Mouse (Mus musculus): ENCODE results near the gene Adgrv1. TPM values are rescaled to one million over a fixed set of nuclear protein-coding genes. Genes with fewer than 3 reads are reported as not detected.

The Adgrv1 gene
- polyA plus RNA-seq, 1 experiment from 2014 or later: 1.1 TPM

- ATAC-seq (replicated peaks; ENCODE audit: insufficient number of reproducible peaks, low FRiP score, low TSS enrichment): no peak
- 78% methylated on average over 2 of the region's 2 CpGs for WGBS (ENCODE audit: insufficient replicate concordance)
- Histone ChIP-seq H3K4me1 (ENCODE audit: control insufficient read depth, insufficient read depth, low read length) (no peaks in the 10 kb centered on the region), H3K9ac (ENCODE audit: low read depth, low read length) (no peak overlapping the region), H3K27me3 (ENCODE audit: control insufficient read depth, insufficient read depth, low read length) (no peaks in the 10 kb centered on the region), H3K9me3 (replicated peaks; ENCODE audit: control insufficient read depth, low read length) (no peaks in the 10 kb centered on the region), H3K4me3 (ENCODE audit: low read depth, low read length) (no peak overlapping the region), H3K4me2 (no peak overlapping the region), H3K27ac (ENCODE audit: low read depth, low read length) (no peak overlapping the region), H3K36me3 (ENCODE audit: control insufficient read depth, insufficient read depth, low read length) (no peaks in the 10 kb centered on the region)
Measured at GRCm38 (mm10) chr13:81325606-81326215, 307.2 kb downstream of the Adgrv1 start.

GRCm38 (mm10) chr13:81323546-81324316, 309.2 kb downstream of the Adgrv1 start:
- H3K9ac ChIP-seq (ENCODE audit: low read depth, low read length): no peak overlapping the region
- no peaks in the 10 kb centered on the region for H3K4me1 ChIP-seq (ENCODE audit: control insufficient read depth, insufficient read depth, low read length)
- no peaks in the 10 kb centered on the region for H3K9me3 ChIP-seq (replicated peaks; ENCODE audit: control insufficient read depth, low read length)
- no peak for ATAC-seq (replicated peaks; ENCODE audit: insufficient number of reproducible peaks, low FRiP score, low TSS enrichment)
- 75% methylated on average over 3 of the region's 3 CpGs for WGBS (ENCODE audit: insufficient replicate concordance)
- H3K27me3 ChIP-seq (ENCODE audit: control insufficient read depth, insufficient read depth, low read length): no peaks in the 10 kb centered on the region
- H3K36me3 ChIP-seq (ENCODE audit: control insufficient read depth, insufficient read depth, low read length): no peaks in the 10 kb centered on the region
- no peak overlapping the region for H3K4me2 ChIP-seq
- H3K27ac ChIP-seq (ENCODE audit: low read depth, low read length): no peak overlapping the region
- H3K4me3 ChIP-seq (ENCODE audit: low read depth, low read length): no peak overlapping the region

DNA sequence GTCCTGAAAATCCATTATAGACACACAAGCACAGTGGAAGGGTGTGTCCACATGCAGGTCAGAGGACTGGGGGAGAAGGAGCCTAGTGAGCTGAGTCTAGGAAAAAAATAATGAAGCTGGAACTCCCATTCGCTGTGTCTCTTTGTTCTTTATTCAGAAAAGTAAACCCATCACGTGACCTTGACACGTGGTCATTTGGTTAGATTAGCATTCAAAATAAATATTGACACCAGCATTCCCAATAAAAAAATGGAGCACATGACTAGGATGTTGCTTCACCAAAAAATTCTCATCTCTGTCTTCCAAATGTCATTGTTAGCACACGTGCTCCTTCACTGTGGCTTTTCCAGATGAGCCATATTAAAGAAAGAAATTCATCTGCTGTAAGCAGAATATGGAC, 316.4 kb downstream of the Adgrv1 start:
- Histone ChIP-seq H3K4me1 (ENCODE audit: control insufficient read depth, insufficient read depth, low read length) (no peaks in the 10 kb centered on the region), H3K9ac (ENCODE audit: low read depth, low read length) (no peak overlapping the region), H3K4me3 (ENCODE audit: low read depth, low read length) (no peak overlapping the region), H3K27ac (ENCODE audit: low read depth, low read length) (no peak overlapping the region), H3K4me2 (no peak overlapping the region), H3K9me3 (replicated peaks; ENCODE audit: control insufficient read depth, low read length) (no peaks in the 10 kb centered on the region), H3K27me3 (ENCODE audit: control insufficient read depth, insufficient read depth, low read length) (no peaks in the 10 kb centered on the region), H3K36me3 (ENCODE audit: control insufficient read depth, insufficient read depth, low read length) (no peaks in the 10 kb centered on the region)
- WGBS (ENCODE audit: insufficient replicate concordance): 78% methylated on average over 4 of the region's 4 CpGs
- ATAC-seq (replicated peaks; ENCODE audit: insufficient number of reproducible peaks, low FRiP score, low TSS enrichment): no peak

DNA sequence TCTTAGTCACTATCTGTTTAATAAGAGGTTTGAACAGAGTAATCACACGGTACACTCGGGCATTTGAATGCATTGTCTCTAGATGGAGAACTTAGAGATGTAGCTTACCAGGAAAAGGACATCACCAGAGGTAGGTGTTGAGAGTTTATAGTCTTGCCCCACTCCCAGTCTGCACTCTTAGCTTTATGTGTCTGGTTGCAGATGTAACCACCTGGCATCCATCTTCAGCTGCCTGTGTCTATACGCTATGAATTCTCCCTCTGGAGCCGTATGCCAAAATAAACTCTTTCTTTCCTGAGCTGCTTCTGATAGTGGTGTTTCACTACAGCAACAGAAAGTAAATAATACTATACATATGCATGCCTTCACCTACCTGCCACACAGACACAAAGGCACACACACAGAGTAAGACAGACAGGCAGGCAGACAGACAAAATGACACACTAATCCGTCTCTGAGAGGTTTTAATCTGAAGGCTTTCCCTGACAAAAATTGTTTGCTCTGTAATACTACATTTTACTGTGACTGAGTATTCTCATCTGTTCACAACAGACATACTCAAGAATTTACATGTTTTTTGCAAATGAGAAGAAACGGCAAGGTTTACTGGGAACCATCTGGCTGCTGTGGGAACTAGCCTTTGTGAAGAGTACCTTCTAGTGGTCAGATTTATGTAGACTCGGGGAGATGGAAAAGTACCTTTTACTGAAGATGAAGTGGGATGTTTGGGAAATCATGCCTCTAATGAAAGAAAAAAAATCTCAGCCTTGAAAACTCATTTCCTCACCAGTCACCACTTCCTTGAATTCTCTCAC, 318.4 kb downstream of the Adgrv1 start:
- Histone ChIP-seq H3K4me3 (ENCODE audit: low read depth, low read length) (no peak overlapping the region), H3K9me3 (replicated peaks; ENCODE audit: control insufficient read depth, low read length) (no peaks in the 10 kb centered on the region), H3K27ac (ENCODE audit: low read depth, low read length) (no peak overlapping the region), H3K4me1 (ENCODE audit: control insufficient read depth, insufficient read depth, low read length) (no peaks in the 10 kb centered on the region), H3K9ac (ENCODE audit: low read depth, low read length) (no peak overlapping the region), H3K36me3 (ENCODE audit: control insufficient read depth, insufficient read depth, low read length) (no peaks in the 10 kb centered on the region), H3K4me2 (no peak overlapping the region), H3K27me3 (ENCODE audit: control insufficient read depth, insufficient read depth, low read length) (no peaks in the 10 kb centered on the region)
- WGBS (ENCODE audit: insufficient replicate concordance): 55% methylated on average over 7 of the region's 7 CpGs
- ATAC-seq (replicated peaks; ENCODE audit: insufficient number of reproducible peaks, low FRiP score, low TSS enrichment): peak; percentile 35; the same call in 1 of the 2 replicates

DNA sequence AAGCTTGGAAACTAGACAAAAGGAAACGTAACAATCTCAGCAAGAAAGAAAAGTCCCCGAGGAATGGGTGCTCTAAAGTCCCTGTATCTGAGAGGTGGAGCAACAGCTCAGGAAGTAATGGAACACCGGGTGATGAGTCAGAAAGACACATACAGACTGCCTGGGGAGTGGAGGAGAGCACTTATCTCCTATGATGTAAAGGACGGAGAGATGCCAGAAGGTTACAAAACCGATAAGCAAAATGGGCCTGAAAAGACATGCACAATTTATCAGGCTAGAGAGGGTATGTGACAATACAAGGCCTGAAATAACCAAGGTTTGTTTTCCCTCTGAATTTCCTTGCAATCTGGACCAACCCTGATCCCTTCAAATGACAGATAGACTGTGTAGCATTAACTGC, 320.8 kb downstream of the Adgrv1 start:
- Histone ChIP-seq H3K4me2 (no peak overlapping the region), H3K27ac (ENCODE audit: low read depth, low read length) (no peak overlapping the region), H3K4me1 (ENCODE audit: control insufficient read depth, insufficient read depth, low read length) (no peaks in the 10 kb centered on the region), H3K27me3 (ENCODE audit: control insufficient read depth, insufficient read depth, low read length) (no peaks in the 10 kb centered on the region), H3K9ac (ENCODE audit: low read depth, low read length) (no peak overlapping the region), H3K36me3 (ENCODE audit: control insufficient read depth, insufficient read depth, low read length) (no peaks in the 10 kb centered on the region), H3K4me3 (ENCODE audit: low read depth, low read length) (no peak overlapping the region), H3K9me3 (replicated peaks; ENCODE audit: control insufficient read depth, low read length) (no peaks in the 10 kb centered on the region)
- 29% methylated on average over 5 of the region's 5 CpGs for WGBS (ENCODE audit: insufficient replicate concordance)
- ATAC-seq (replicated peaks; ENCODE audit: insufficient number of reproducible peaks, low FRiP score, low TSS enrichment): no peak

DNA sequence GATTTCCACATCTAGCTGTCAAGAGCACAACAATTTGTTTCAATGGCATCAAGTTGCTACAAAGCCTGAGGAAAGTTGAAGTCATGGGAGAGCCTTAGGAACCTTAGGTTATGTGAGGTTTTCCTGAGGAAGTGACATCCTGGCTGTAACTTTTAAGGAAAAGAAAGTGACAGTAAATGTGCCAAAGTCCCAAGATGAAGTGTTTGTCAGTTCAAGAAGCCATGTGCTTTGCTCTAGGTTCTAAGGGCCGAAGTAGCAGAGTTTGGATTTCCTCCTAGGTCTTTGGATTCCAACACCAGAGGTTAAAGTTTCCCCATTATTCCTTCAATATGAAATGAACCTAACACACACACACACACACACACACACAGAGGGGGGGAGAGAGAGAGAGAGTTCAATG, 332.1 kb downstream of the Adgrv1 start:
- no peaks in the 10 kb centered on the region for H3K27me3 ChIP-seq (ENCODE audit: control insufficient read depth, insufficient read depth, low read length)
- WGBS (ENCODE audit: insufficient replicate concordance): 74% methylated on average over 1 of the region's 1 CpGs
- H3K4me1 ChIP-seq (ENCODE audit: control insufficient read depth, insufficient read depth, low read length): no peaks in the 10 kb centered on the region
- H3K9me3 ChIP-seq (replicated peaks; ENCODE audit: control insufficient read depth, low read length): no peaks in the 10 kb centered on the region
- H3K4me3 ChIP-seq (ENCODE audit: low read depth, low read length): no peak overlapping the region
- no peak overlapping the region for H3K9ac ChIP-seq (ENCODE audit: low read depth, low read length)
- no peak overlapping the region for H3K27ac ChIP-seq (ENCODE audit: low read depth, low read length)
- no peak overlapping the region for H3K4me2 ChIP-seq
- ATAC-seq (replicated peaks; ENCODE audit: insufficient number of reproducible peaks, low FRiP score, low TSS enrichment): no peak
- no peaks in the 10 kb centered on the region for H3K36me3 ChIP-seq (ENCODE audit: control insufficient read depth, insufficient read depth, low read length)

- no peaks in the 10 kb centered on the region for H3K4me1 ChIP-seq (ENCODE audit: control insufficient read depth, insufficient read depth, low read length)
- WGBS (ENCODE audit: insufficient replicate concordance): 85% methylated on average over 1 of the region's 1 CpGs
Measured at GRCm38 (mm10) chr13:81294106-81294505, 338.8 kb downstream of the Adgrv1 start.

GRCm38 (mm10) chr13:81282193-81282592, 350.8 kb downstream of the Adgrv1 start:
- no peaks in the 10 kb centered on the region for H3K9me3 ChIP-seq (replicated peaks; ENCODE audit: control insufficient read depth, low read length)
- H3K36me3 ChIP-seq (ENCODE audit: control insufficient read depth, insufficient read depth, low read length): no peaks in the 10 kb centered on the region
- H3K4me1 ChIP-seq (ENCODE audit: control insufficient read depth, insufficient read depth, low read length): no peaks in the 10 kb centered on the region
- no peak overlapping the region for H3K27ac ChIP-seq (ENCODE audit: low read depth, low read length)
- no peak overlapping the region for H3K9ac ChIP-seq (ENCODE audit: low read depth, low read length)
- no peak overlapping the region for H3K4me3 ChIP-seq (ENCODE audit: low read depth, low read length)
- no peaks in the 10 kb centered on the region for H3K27me3 ChIP-seq (ENCODE audit: control insufficient read depth, insufficient read depth, low read length)
- no peak overlapping the region for H3K4me2 ChIP-seq
- 79% methylated on average over 6 of the region's 6 CpGs for WGBS (ENCODE audit: insufficient replicate concordance)
- no peak for ATAC-seq (replicated peaks; ENCODE audit: insufficient number of reproducible peaks, low FRiP score, low TSS enrichment)

More at GRCm38 (mm10) chr13:81294106-81294505, 338.8 kb downstream of the Adgrv1 start:
- H3K27me3 ChIP-seq (ENCODE audit: control insufficient read depth, insufficient read depth, low read length): no peaks in the 10 kb centered on the region
- no peak overlapping the region for H3K27ac ChIP-seq (ENCODE audit: low read depth, low read length)
- H3K9ac ChIP-seq (ENCODE audit: low read depth, low read length): no peak overlapping the region
- H3K36me3 ChIP-seq (ENCODE audit: control insufficient read depth, insufficient read depth, low read length): no peaks in the 10 kb centered on the region
- H3K4me2 ChIP-seq: no peak overlapping the region
- H3K9me3 ChIP-seq (replicated peaks; ENCODE audit: control insufficient read depth, low read length): no peaks in the 10 kb centered on the region
- no peak for ATAC-seq (replicated peaks; ENCODE audit: insufficient number of reproducible peaks, low FRiP score, low TSS enrichment)
- no peak overlapping the region for H3K4me3 ChIP-seq (ENCODE audit: low read depth, low read length)
